Mouse (Mus musculus) liver, embryonic 14.5 days (tissue): Measurements from ENCODE around the gene C1galt1. TPM values are rescaled to one million over a fixed set of nuclear protein-coding genes. Genes with fewer than 3 reads are reported as not detected.
A peak's percentile ranks its signal among the peaks of the same experiment; 100 is the strongest.

Experiments used
- ATAC-seq: fragments of 200-750 bp; cut with Nextera tagmentation; 2 replicates; pipeline ENCODE4 v1.8.0; 2017; ENCODE audit warnings: moderate number of reproducible peaks, mild to moderate bottlenecking, moderate library complexity; ENCODE audit not compliant: insufficient read depth
- DNase-seq, 3 experiments: peaks; one replicate each; pipeline ENCODE4 v3.0.0-alpha.2; 2012 to 2013; ENCODE audit warnings: low read depth in 3 of 3, low spot score in 3 of 3
- H3K27ac ChIP-seq: fragments of 300-500 bp; sonication (generic); 2 replicates; pipeline ENCODE4 v1.5.1; 2014; ENCODE audit warnings: moderate library complexity, mild to moderate bottlenecking, control low read depth, inconsistent platforms
- H3K27me3 ChIP-seq: fragments of 300-500 bp; sonication (generic); 2 replicates; pipeline ENCODE4 v1.6.1; 2014; ENCODE audit warnings: mild to moderate bottlenecking, low read length, moderate library complexity; ENCODE audit not compliant: control insufficient read depth, insufficient read depth
- H3K36me3 ChIP-seq: fragments of 300-500 bp; sonication (generic); replicated peaks from 2 replicates; pipeline ENCODE4 v1.6.1; 2014; ENCODE audit warnings: low read depth; ENCODE audit not compliant: control insufficient read depth, insufficient read depth
- H3K4me1 ChIP-seq, 2 experiments: fragments of 200-500 bp in 1 of 2; fragments of 300-500 bp in 1 of 2; sonication (generic) in 1 of 2; replicated peaks; 2 replicates each; pipeline ENCODE4 v1.6.1; 2012 to 2014; ENCODE audit warnings: antibody characterized with exemption in 1 of 2, inconsistent platforms in 1 of 2, low read length in 1 of 2; ENCODE audit not compliant: control insufficient read depth in 2 of 2, insufficient read depth in 2 of 2
- H3K4me2 ChIP-seq: fragments of 300-500 bp; sonication (generic); 2 replicates; pipeline ENCODE4 v1.6.1; 2014; ENCODE audit warnings: low read depth, mild to moderate bottlenecking, control low read depth, moderate library complexity
- H3K4me3 ChIP-seq, 2 experiments: fragments of 200-500 bp in 1 of 2; fragments of 300-500 bp in 1 of 2; sonication (generic) in 1 of 2; 2 replicates each; pipeline ENCODE4 v1.5.1; 2012 to 2014; ENCODE audit warnings: low read depth in 2 of 2, low read length in 2 of 2, mild to moderate bottlenecking in 2 of 2, control low read depth in 1 of 2, inconsistent platforms in 1 of 2, moderate library complexity in 1 of 2; ENCODE audit not compliant: insufficient read depth in 1 of 2
- H3K9ac ChIP-seq: fragments of 300-500 bp; sonication (generic); replicated peaks from 2 replicates; pipeline ENCODE4 v1.6.1; 2014; ENCODE audit warnings: mild to moderate bottlenecking, control low read depth, moderate library complexity
- H3K9me3 ChIP-seq: fragments of 300-500 bp; sonication (generic); 2 replicates; pipeline ENCODE4 v1.6.1; 2016; ENCODE audit warnings: low read length, mixed read lengths; ENCODE audit not compliant: control insufficient read depth
- CTCF ChIP-seq: IDR thresholded peaks from 2 replicates; pipeline ENCODE4 v1.5.1; 2016; ENCODE audit warnings: antibody characterized with exemption, low read depth, control low read depth
- EP300 ChIP-seq: IDR thresholded peaks from 2 replicates; pipeline ENCODE4 v1.6.1; 2016; ENCODE audit warnings: antibody characterized with exemption, low read depth
- WGBS: fragments of 180-500 bp; shearing (Covaris S2); extraction: QIAGEN DNeasy Blood & Tissue Kit; methylation state at CpG from one replicate; pipeline ENCODE4 v1.1.7; 2014; ENCODE audit not compliant: insufficient replicate concordance; 5-methylcytosine and 5-hydroxymethylcytosine counted together
- polyA plus RNA-seq, 2 experiments: library from polyadenylated mRNA; depleted of rRNA in 1 of 2; stranded (reverse) in 1 of 2; unstranded in 1 of 2; fragments of >200 nt; fragmentation: Nextera tagmentation in 1 of 2; extraction: Ambion mirVana in 1 of 2; gene quantifications; 2 replicates each; pipeline versions ENCODE4 v1.2.1 to v1.2.3; 2012 to 2014

Gene C1galt1
- polyA plus RNA-seq (2012; rRNA removed) (5.9 and 8.0 TPM in 2 replicates), polyA plus RNA-seq (2014; fragmentation: Nextera tagmentation; extraction: Ambion mirVana) (6.3 and 7.2 TPM in 2 replicates)

- H3K4me1 ChIP-seq: peaks cover 23 to 24% of the 10 kb centered on the region in 2 experiments
- H3K36me3 ChIP-seq: no peaks in the 10 kb centered on the region
Measured at GRCm38 (mm10) chr6:7844802-7845679, at the start of gene C1galt1. Gene C1galt1 (plus strand): TSS chr6:7844842.

DNA sequence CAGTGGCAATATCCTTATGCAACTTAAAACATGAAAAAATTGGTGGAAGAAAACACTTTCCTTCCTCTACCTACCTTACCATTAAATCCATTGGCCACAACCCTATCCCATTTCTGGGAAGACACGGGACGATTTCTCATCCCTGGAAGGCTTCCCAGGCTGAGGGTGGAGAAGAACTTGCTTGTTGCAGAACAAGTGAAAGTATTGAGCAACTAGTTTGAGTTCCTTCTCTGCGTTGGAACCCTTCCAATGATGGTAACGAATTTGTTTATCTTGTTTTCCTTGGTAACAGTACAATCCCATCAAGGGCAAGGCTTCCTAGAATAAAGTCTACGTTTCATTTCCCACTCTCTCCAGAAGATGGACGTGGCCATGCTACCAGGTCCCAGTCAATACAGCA lies 44.7 kb upstream of the C1galt1 start:
- no peak for ATAC-seq
- Histone ChIP-seq H3K27ac (no peak overlapping the region), H3K9me3 (no peaks in the 10 kb centered on the region), H3K4me2 (no peak overlapping the region), H3K4me3 (no peak overlapping the region), H3K36me3 (no peaks in the 10 kb centered on the region), H3K27me3 (no peaks in the 10 kb centered on the region), H3K9ac (no peak overlapping the region), H3K4me1 (no peaks in the 10 kb centered on the region)
- 63% methylated on average over 6 of the region's 6 CpGs for WGBS
- no peak for DNase-seq
- no peak for TF ChIP-seq CTCF
- TF ChIP-seq EP300: no peak

More at GRCm38 (mm10) chr6:7844802-7845679, at the start of gene C1galt1:
- DNase-seq (no peak), ATAC-seq (peak; percentile 86)
- H3K27me3 ChIP-seq: no peaks in the 10 kb centered on the region
- H3K9me3 ChIP-seq: no peaks in the 10 kb centered on the region
- no peak for TF ChIP-seq EP300
- no peak for TF ChIP-seq CTCF
- peak within 1 kb of the TSS; percentile 98 to 99 for H3K4me3 ChIP-seq
- peak within 1 kb of the TSS; percentile 99 for H3K9ac ChIP-seq
- peak within 1 kb of the TSS; percentile 67 for H3K4me2 ChIP-seq
- H3K27ac ChIP-seq: peak within 1 kb of the TSS; percentile 81
- WGBS: under 1% methylated on average over 89 of the region's 93 CpGs

DNA sequence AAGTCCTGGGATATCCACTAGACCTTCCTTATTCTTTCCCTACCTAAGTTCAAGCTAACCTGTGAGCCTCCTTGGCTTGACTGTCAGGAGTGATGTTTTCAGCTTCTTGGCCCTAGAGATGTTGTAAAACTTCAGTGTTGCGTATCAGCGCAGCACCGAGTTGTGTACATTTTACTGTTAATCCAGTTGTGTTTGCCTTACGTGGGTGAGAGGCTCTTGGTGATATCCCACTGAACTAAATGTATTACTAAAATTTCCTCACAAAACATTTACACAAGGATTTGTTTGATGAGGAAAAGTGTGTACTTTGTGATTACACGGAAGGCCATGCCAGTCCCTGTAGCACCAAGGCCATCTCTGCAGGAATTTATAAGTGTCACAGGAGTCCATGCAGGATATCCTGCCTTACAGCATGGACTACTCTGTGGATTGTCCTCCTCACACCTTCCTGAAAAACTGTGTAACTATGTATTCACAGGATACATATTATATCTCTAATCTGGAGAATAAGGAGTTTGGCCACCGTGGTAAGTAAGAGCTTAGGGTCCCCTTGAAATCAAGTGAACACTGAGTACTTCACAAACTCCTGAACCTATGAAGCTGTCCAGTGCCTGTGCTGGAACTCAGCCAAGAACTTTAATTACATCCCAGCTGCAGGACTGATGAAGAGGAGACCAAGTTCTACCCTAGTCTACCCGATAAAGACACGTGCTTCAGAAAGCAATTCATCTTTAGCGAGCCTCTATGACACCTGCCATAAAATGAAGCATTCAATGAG lies 40.7 kb upstream of the C1galt1 start:
- H3K27me3 ChIP-seq: no peaks in the 10 kb centered on the region
- TF ChIP-seq CTCF (no peak), EP300 (no peak)
- no peak for DNase-seq
- no peak overlapping the region for H3K4me2 ChIP-seq
- WGBS: 72% methylated on average over 9 of the region's 9 CpGs
- H3K4me1 ChIP-seq: no peaks in the 10 kb centered on the region
- H3K9me3 ChIP-seq: no peaks in the 10 kb centered on the region
- H3K9ac ChIP-seq: no peak overlapping the region
- no peaks in the 10 kb centered on the region for H3K36me3 ChIP-seq
- H3K27ac ChIP-seq: no peak overlapping the region
- H3K4me3 ChIP-seq: no peak overlapping the region
- no peak for ATAC-seq

- H3K4me1 ChIP-seq: peaks cover 0 to 3% of the 10 kb centered on the region in 2 experiments; a peak in 2 of 4 replicates
- DNase-seq: no peak
- no peak overlapping the region for H3K27ac ChIP-seq
- no peaks in the 10 kb centered on the region for H3K36me3 ChIP-seq
- no peak overlapping the region for H3K4me3 ChIP-seq
- H3K27me3 ChIP-seq: no peaks in the 10 kb centered on the region
- H3K9ac ChIP-seq: no peak overlapping the region
- H3K4me2 ChIP-seq: no peak overlapping the region
- TF ChIP-seq EP300 (no peak), CTCF (no peak)
- ATAC-seq: no peak
- H3K9me3 ChIP-seq: no peaks in the 10 kb centered on the region
- WGBS: 8% methylated on average over 2 of the region's 2 CpGs
Measured at GRCm38 (mm10) chr6:7814146-7814545, 30.5 kb upstream of the C1galt1 start.

DNA sequence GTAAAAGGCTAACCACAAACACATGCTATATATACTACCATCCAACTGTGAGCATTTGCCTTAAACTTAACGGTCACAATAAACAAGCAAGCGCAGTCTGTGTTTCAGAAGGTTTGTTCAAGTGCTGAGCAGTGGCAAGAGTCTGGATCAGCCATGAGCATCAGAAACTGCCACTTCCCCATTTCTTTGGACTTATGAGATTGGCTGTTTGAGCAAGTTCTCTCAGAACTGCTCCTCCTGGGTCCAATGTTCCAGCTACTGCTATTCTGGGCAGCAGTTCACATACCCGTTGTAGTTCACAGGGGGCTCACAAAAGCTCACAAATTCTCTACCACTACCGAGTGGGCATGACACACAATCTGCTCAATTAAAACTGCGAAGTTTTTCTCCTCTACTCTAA lies 28.4 kb upstream of the C1galt1 start:
- Histone ChIP-seq H3K4me1 (peaks cover 0 to 3% of the 10 kb centered on the region in 2 experiments; a peak in 2 of 4 replicates), H3K4me2 (no peak overlapping the region), H3K9ac (no peak overlapping the region), H3K27ac (no peak overlapping the region), H3K36me3 (no peaks in the 10 kb centered on the region), H3K27me3 (no peaks in the 10 kb centered on the region), H3K4me3 (no peak overlapping the region), H3K9me3 (no peaks in the 10 kb centered on the region)
- no peak for ATAC-seq
- WGBS: 60% methylated on average over 5 of the region's 5 CpGs
- no peak for TF ChIP-seq EP300
- TF ChIP-seq CTCF: no peak
- DNase-seq: no peak
